Mouse (Mus musculus): ENCODE data around the gene Sema3e. TPM values are rescaled to one million over a fixed set of nuclear protein-coding genes. Genes with fewer than 3 reads are reported as not detected.

Gene Sema3e
- polyA plus RNA-seq, 1 experiment from 2014 or later: 0.02 TPM

DNA sequence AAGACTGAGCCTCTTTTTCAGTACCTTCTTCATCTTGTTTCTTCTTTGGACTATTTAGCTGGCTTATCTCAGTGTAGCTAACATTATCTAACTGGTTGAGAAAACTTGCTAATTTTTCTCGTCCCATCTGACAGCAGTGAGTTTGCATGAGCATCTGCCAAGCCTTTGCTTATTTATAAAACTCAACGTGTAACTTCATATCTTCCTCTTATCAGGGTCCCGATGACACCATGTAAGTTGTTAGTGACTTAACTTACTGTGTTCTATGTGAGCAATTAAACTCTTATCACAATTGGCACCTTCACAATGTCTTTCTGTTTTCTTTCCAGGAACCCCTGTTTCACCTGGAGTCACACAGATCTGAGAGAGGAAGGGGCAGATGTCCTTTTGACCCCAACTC lies 184.9 kb downstream of the Sema3e start:
- Histone ChIP-seq H3K27me3 (ENCODE audit: insufficient read depth, low read length) (no peaks in the 10 kb centered on the region), H3K27ac (ENCODE audit: low read depth) (no peak overlapping the region), H3K9ac (replicated peaks) (no peak overlapping the region), H3K4me3 (ENCODE audit: low read depth, low read length) (no peak overlapping the region), H3K4me1 (ENCODE audit: insufficient read depth) (no peaks in the 10 kb centered on the region), H3K9me3 (ENCODE audit: low read length) (no peaks in the 10 kb centered on the region), H3K4me2 (ENCODE audit: low read depth, low read length) (no peak overlapping the region), H3K36me3 (replicated peaks; ENCODE audit: insufficient read depth, low read length) (no peaks in the 10 kb centered on the region)
- 45% methylated on average over 3 of the region's 3 CpGs for WGBS (ENCODE audit: insufficient replicate concordance)
- ATAC-seq (no peak), DNase-seq (no peak)
- TF ChIP-seq EP300 (IDR thresholded peaks at IDR 0.05; ENCODE audit: low read depth) (no peak), CTCF (IDR thresholded peaks at IDR 0.05; ENCODE audit: low read depth) (no peak)

DNA sequence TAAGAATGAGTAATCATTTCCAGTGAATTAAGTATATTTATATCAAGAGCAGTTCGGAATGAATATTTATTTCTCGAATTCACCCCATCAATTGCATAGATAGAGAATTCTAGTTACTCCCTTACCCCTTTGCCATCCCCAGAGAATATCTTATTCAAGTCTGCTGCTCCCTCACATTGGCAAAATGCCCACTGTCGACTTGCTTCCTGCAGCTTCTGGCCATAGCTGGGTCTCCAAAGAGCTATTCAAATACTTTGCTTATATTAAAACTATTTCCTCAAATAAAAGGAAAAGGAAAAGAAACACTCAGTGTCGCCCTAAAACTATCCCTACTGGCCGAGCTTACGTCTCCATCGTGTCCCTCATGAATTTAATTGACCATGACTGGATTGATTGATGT lies 191.1 kb downstream of the Sema3e start:
- H3K9ac ChIP-seq (replicated peaks): no peak overlapping the region
- no peaks in the 10 kb centered on the region for H3K4me1 ChIP-seq (ENCODE audit: insufficient read depth)
- no peak overlapping the region for H3K4me3 ChIP-seq (ENCODE audit: low read depth, low read length)
- no peaks in the 10 kb centered on the region for H3K36me3 ChIP-seq (replicated peaks; ENCODE audit: insufficient read depth, low read length)
- H3K27me3 ChIP-seq (ENCODE audit: insufficient read depth, low read length): no peaks in the 10 kb centered on the region
- TF ChIP-seq CTCF (IDR thresholded peaks at IDR 0.05; ENCODE audit: low read depth) (no peak), EP300 (IDR thresholded peaks at IDR 0.05; ENCODE audit: low read depth) (no peak)
- H3K27ac ChIP-seq (ENCODE audit: low read depth): no peak overlapping the region
- H3K9me3 ChIP-seq (ENCODE audit: low read length): no peaks in the 10 kb centered on the region
- ATAC-seq: no peak
- no peak overlapping the region for H3K4me2 ChIP-seq (ENCODE audit: low read depth, low read length)
- no peak for DNase-seq
- WGBS (ENCODE audit: insufficient replicate concordance): 71% methylated on average over 7 of the region's 7 CpGs

DNA sequence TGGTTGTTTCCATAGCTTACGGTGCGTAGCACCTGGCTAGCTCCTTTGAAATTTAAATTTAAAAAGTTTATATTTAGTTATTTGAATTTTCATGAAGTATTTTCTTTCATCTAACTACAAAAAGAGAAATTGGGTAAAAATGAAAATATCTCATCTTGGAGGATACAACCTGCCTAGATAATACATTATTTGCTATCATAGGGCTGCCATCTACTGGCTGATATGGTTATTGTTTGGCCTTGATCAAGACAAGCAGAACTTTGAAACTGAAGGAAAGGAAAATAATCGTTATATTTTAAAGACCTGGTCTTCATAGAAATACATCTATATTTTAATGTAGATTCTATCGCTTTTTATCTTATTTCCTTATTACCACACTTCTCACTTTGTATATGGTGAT lies 193.6 kb downstream of the Sema3e start:
- TF ChIP-seq CTCF (IDR thresholded peaks at IDR 0.05; ENCODE audit: low read depth) (peak; percentile 22; the same call in 1 of the 2 replicates), EP300 (IDR thresholded peaks at IDR 0.05; ENCODE audit: low read depth) (no peak)
- Histone ChIP-seq H3K27ac (ENCODE audit: low read depth) (no peak overlapping the region), H3K27me3 (ENCODE audit: insufficient read depth, low read length) (no peaks in the 10 kb centered on the region), H3K36me3 (replicated peaks; ENCODE audit: insufficient read depth, low read length) (no peaks in the 10 kb centered on the region), H3K4me3 (ENCODE audit: low read depth, low read length) (no peak overlapping the region), H3K9me3 (ENCODE audit: low read length) (no peaks in the 10 kb centered on the region), H3K4me2 (ENCODE audit: low read depth, low read length) (no peak overlapping the region), H3K4me1 (ENCODE audit: insufficient read depth) (no peaks in the 10 kb centered on the region), H3K9ac (replicated peaks) (no peak overlapping the region)
- ATAC-seq (no peak), DNase-seq (no peak)
- WGBS (ENCODE audit: insufficient replicate concordance): 71% methylated on average over 4 of the region's 4 CpGs

DNA sequence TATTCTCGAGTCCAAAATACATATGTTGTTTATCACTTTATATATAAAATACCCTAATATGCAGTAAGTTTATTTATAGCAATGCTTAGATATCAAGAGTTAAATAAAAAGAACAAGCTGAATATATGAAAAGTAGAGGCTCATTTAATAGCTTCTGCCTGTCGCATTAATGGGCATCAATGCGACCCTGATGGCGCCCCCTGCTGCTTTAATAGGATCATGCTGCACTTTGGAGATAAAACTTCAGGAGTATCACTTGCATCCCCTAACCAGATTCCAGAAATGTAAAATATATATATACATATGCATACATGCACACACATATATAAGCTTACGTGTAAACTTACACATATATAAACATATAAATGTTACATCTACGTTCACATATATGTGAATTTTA lies 199.4 kb downstream of the Sema3e start:
- Histone ChIP-seq H3K9ac (replicated peaks) (no peak overlapping the region), H3K27ac (ENCODE audit: low read depth) (no peak overlapping the region), H3K27me3 (ENCODE audit: insufficient read depth, low read length) (no peaks in the 10 kb centered on the region), H3K4me2 (ENCODE audit: low read depth, low read length) (no peak overlapping the region), H3K4me1 (ENCODE audit: insufficient read depth) (no peaks in the 10 kb centered on the region), H3K36me3 (replicated peaks; ENCODE audit: insufficient read depth, low read length) (no peaks in the 10 kb centered on the region), H3K9me3 (ENCODE audit: low read length) (no peaks in the 10 kb centered on the region), H3K4me3 (ENCODE audit: low read depth, low read length) (no peak overlapping the region)
- DNase-seq: no peak
- TF ChIP-seq CTCF (IDR thresholded peaks at IDR 0.05; ENCODE audit: low read depth) (no peak), EP300 (IDR thresholded peaks at IDR 0.05; ENCODE audit: low read depth) (no peak)
- WGBS (ENCODE audit: insufficient replicate concordance): 83% methylated on average over 6 of the region's 6 CpGs
- no peak for ATAC-seq

DNA sequence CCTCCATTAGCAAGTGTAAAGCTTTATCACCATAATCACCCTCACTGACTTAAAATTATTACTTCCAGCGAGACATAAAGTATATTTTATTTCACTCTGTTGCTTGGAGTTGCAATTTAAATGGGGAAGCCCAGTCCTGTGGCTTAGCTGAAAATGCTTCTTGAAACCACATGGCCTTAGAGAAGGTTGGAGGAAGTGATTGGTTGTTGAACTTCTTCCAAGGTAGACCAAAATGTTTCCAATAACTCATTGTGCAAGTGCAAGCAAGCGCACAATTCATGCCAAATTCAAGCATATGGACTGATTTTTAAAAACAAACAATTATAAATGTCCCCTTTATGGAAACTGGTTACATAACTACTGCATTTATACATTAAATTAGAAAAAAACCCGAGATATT lies 206.0 kb downstream of the Sema3e start:
- Histone ChIP-seq H3K36me3 (replicated peaks; ENCODE audit: insufficient read depth, low read length) (no peaks in the 10 kb centered on the region), H3K27me3 (ENCODE audit: insufficient read depth, low read length) (no peaks in the 10 kb centered on the region), H3K4me1 (ENCODE audit: insufficient read depth) (no peaks in the 10 kb centered on the region), H3K9ac (replicated peaks) (no peak overlapping the region), H3K27ac (ENCODE audit: low read depth) (no peak overlapping the region), H3K9me3 (ENCODE audit: low read length) (no peaks in the 10 kb centered on the region), H3K4me3 (ENCODE audit: low read depth, low read length) (no peak overlapping the region), H3K4me2 (ENCODE audit: low read depth, low read length) (no peak overlapping the region)
- TF ChIP-seq EP300 (IDR thresholded peaks at IDR 0.05; ENCODE audit: low read depth) (no peak), CTCF (IDR thresholded peaks at IDR 0.05; ENCODE audit: low read depth) (no peak)
- no peak for DNase-seq
- WGBS (ENCODE audit: insufficient replicate concordance): 58% methylated on average over 3 of the region's 3 CpGs
- no peak for ATAC-seq

DNA sequence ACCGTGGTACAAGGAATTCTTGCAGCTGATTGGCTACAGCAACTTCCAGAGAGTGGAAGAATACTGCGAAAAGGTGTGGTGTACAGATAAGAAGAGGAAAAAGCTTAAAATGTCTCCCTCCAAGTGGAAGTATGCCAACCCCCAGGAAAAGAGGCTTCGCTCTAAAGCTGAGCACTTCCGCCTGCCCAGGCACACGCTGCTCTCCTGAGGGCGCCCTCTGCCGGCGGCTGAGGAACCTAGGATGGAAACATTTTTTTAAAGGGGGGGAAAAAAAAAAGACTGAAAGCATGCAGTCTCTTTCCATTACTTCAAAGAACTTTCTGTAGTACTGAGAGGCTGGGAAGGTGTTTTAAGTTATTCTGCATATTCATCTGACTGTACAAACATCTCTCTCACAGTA lies 227.5 kb downstream of the Sema3e start:
- Histone ChIP-seq H3K4me1 (ENCODE audit: insufficient read depth) (no peaks in the 10 kb centered on the region), H3K27me3 (ENCODE audit: insufficient read depth, low read length) (no peaks in the 10 kb centered on the region), H3K36me3 (replicated peaks; ENCODE audit: insufficient read depth, low read length) (no peaks in the 10 kb centered on the region), H3K4me3 (ENCODE audit: low read depth, low read length) (no peak overlapping the region), H3K9me3 (ENCODE audit: low read length) (no peaks in the 10 kb centered on the region), H3K9ac (replicated peaks) (no peak overlapping the region), H3K27ac (ENCODE audit: low read depth) (no peak overlapping the region), H3K4me2 (ENCODE audit: low read depth, low read length) (no peak overlapping the region)
- ATAC-seq (no peak), DNase-seq (peak; percentile 22)
- no peak for TF ChIP-seq EP300 (IDR thresholded peaks at IDR 0.05; ENCODE audit: low read depth)
- peak; percentile 48 for TF ChIP-seq CTCF (IDR thresholded peaks at IDR 0.05; ENCODE audit: low read depth)
- WGBS (ENCODE audit: insufficient replicate concordance): 36% methylated on average over 8 of the region's 8 CpGs

DNA sequence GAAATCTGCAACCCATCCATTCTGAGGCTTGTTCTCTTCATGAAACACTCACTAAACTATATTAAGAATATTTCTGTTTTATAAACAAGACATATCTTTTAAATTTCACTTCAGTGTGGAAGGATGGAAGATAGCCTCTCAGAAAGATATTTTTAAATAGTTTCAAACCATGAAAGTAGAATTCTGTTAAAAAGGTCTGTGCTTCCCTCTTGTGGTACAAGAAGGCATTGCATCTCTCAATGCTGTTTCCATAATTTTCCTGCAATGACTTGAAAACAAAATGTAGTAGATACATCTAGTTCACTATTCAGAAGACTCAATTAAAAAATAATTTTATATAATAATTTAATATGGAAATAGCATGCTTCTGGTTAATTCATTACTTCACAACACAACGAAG lies 228.3 kb downstream of the Sema3e start:
- DNase-seq: no peak
- H3K9ac ChIP-seq (replicated peaks): no peak overlapping the region

More for the DNA sequence above, 228.3 kb downstream of the Sema3e start:
- no peaks in the 10 kb centered on the region for H3K27me3 ChIP-seq (ENCODE audit: insufficient read depth, low read length)
- H3K4me1 ChIP-seq (ENCODE audit: insufficient read depth): no peaks in the 10 kb centered on the region
- no peak overlapping the region for H3K4me2 ChIP-seq (ENCODE audit: low read depth, low read length)
- no peaks in the 10 kb centered on the region for H3K9me3 ChIP-seq (ENCODE audit: low read length)
- no peak overlapping the region for H3K4me3 ChIP-seq (ENCODE audit: low read depth, low read length)
- H3K27ac ChIP-seq (ENCODE audit: low read depth): no peak overlapping the region
- no peaks in the 10 kb centered on the region for H3K36me3 ChIP-seq (replicated peaks; ENCODE audit: insufficient read depth, low read length)
- 64% methylated on average over 1 of the region's 1 CpGs for WGBS (ENCODE audit: insufficient replicate concordance)
- TF ChIP-seq EP300 (IDR thresholded peaks at IDR 0.05; ENCODE audit: low read depth) (no peak), CTCF (IDR thresholded peaks at IDR 0.05; ENCODE audit: low read depth) (peak; percentile 58)
- no peak for ATAC-seq
